Mouse (Mus musculus) frontal cortex, adult 2 months (tissue): Measurements from ENCODE around the gene Cox8a. TPM values are rescaled to one million over a fixed set of nuclear protein-coding genes. Genes with fewer than 3 reads are reported as not detected.

Experiments
- DNase-seq, 2 experiments: peaks; one replicate each; pipeline ENCODE4 v3.0.0; 2022; ENCODE audit warnings: low spot score in 1 of 2; ENCODE audit errors: extremely low spot score in 1 of 2
- polyA plus RNA-seq: library from polyadenylated mRNA; depleted of rRNA; stranded (reverse); fragments of >200 nt; gene quantifications from 2 replicates; pipeline ENCODE4 v1.2.3, GENCODE M21; 2012

Cox8a gene
- polyA plus RNA-seq, 1 experiment, result 1,156 TPM

DNA sequence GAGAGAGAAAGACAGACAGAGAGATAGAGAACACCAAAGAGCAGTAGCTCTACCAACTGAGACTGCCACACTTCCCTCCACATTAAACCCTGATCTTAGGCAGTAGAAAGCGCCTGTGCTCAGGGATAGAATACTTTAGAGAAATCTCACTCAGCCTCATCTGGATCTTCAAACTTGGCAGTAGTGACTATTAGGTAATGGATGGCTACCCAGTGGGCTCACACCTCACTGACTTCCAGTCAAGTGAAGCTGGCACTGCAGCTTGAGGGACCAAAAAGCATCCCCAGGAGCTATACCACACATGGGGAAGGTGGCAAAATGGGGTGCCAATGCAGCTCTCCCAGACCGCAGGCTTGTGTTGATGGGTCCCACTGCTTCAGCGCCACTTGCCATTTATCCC, 6.8 kb upstream of the Cox8a start:
- DNase-seq, result no peak

GRCm38 (mm10) chr19:7223488-7223887, 6.1 kb upstream of the Cox8a start:
- DNase-seq, result no peak

- no peak for DNase-seq
These were observed 4.8 kb upstream of the Cox8a start for GRCm38 (mm10) chr19:7222196-7222595.

- no peak for DNase-seq
These were observed 1.3 kb upstream of the Cox8a start for GRCm38 (mm10) chr19:7218753-7219152.

DNA sequence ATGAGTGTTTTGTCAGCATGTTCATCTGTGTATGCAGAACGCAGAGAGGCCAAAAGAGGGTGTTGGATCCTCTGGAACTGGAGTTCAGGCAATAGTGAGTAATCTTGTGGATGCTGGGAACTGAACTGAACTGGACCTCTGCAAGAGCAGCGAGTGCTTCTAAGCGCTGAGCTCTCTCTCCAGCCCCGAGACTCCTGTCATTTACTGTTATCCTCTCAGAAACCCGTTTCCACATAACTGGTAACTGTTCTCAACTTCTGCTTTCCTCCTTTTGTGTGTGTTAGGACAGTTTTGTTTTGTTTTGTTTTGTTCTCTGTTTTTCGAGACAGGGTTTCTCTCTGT, 481 bp upstream of the Cox8a start:
- DNase-seq, result no peak

GRCm38 (mm10) chr19:7214484-7214883, 2.9 kb downstream of the Cox8a start:
- no peak for DNase-seq

DNA sequence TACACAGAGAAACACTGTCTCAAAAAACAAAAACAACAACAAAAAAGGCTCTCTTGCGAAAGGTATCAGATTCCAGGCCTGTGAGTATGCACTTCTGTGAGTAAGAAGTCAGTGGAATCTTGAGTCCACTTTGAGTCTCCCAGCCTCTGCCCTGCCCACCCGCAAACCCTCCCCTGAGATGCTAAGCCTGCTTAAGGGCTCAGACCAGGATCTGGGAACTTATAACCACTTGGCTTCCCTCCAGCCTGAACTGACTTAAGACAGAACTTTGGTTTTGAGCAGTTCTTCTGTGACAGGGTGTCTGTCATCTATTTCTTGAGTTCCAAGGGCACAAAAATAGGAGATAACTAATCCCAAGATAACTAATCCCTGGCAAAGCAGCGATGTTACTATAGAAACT, 4.4 kb downstream of the Cox8a start:
- DNase-seq, result no peak

DNA sequence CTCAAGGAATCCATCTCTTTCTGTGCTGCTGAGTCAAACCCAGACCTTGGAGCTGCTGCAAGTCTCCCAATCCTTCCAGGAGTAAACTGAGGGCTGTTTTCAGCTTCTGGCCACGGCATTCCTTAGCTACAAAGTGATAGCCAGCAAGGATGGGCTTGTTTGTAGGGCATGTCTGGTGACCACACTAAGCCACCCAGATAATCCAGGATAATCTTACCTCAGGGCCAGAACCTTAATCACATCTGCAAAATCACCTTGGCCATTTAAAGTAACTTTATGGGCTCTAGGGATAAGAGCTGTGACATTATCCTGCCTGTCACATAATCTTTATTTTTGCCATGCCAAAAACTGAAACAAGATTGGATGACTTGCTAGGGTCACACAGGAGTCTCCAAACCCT, 5.2 kb downstream of the Cox8a start:
- no peak for DNase-seq

GRCm38 (mm10) chr19:7209907-7210646, 7.3 kb downstream of the Cox8a start:
- DNase-seq, result no peak

GRCm38 (mm10) chr19:7205753-7206736, 11.4 kb downstream of the Cox8a start, which contains the start of gene Otub1:
Gene Otub1, minus strand, starts transcription at chr19:7206316.
- peak; percentile 90 to 95 for DNase-seq

DNA sequence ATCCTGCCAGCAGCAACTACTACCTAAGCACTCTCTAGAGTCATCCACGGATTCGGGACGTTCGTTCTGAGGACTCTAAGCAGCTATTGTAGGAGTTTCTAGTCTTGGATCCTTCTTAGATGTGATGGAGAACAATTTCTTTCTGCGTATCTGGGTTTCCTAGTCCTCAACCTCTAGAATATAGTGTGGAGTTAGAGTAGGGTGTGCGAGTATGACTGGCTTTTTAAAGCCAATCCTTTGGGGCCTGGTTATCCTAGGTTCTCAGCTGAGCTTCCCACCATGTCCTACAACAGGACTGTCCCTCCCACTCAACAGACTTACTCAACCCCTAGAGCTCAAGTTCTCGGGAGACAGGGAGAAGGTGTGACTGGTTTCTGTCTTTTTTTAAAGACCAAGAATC, 12.1 kb downstream of the Cox8a start:
- DNase-seq, result no peak

DNA sequence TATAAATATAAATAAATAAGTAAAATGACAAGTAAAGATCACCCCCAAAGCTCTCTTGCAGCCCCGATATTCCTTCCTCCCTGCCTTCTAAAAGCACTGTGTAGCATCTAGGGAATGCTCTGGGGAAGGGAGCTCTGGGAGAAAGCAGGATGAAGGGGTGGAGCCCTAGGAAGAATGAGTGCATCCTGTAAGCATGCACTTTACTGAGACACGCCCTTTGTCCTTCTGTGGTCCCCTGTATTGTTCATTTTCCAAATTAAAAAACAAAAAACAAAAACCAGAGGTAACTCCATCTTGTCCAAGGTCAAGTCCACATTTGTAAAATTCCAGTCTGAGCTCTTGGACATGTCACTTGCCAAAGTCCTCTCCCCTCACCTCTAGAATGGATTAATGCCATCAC, 12.5 kb downstream of the Cox8a start:
- DNase-seq, result no peak

DNA sequence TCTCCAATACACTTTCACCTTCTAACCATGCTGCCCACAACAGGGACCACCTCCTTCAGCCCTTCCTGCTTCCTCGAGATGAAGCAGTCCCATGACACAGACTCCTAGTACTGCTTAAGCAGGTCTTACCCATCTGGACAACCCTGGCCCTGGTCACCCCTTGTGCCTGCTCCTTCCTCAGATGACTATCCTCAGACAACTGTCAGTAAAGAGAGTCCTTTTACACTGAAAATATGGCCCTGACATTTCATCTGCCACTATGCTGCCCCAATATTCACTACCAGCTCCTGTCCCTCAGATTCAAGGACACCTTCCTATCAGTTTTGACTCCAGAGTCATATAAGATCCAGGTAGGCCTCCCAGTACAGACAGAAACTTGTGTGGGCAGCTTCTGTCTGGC, 17.0 kb downstream of the Cox8a start:
- DNase-seq, result no peak

DNA sequence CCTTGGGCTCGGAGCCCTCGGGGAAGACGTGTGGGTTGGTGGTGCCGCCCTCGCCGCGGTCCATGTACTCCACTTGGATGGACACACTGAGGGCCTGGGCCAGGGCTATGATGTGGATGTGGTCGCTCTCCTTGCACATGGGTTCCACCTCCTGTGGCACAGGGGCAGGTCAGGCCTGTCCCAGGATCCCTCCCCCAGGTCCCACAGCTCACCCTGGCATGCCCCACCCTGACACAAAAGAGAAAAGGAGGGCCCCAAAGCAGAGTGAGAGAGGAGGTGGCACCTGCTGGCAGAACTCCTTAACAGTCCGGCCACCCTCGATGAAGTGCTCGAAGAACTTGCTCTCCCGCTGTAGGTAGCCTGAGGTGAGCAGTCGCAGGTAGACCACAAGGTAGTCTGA, 18.3 kb downstream of the Cox8a start:
- DNase-seq, result no peak

DNA sequence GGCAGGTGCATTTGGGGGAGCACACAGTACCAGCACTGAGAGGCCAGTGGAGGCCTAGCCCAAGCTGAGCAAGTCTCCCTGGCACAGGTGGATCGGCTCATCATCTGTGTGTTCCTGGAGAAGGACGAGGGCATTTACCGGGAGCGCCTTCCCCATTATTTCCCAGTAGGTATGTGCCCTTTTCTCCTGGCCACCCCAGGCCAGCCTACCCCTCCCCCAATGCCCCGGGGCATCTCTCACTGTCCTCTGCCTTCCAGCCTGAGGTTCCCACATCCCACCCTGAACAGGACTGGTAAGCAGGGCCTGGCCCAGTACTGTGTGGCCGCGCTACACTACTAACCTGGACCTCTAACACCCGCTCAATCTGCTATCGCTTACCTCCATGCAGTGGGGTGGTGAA, 20.0 kb downstream of the Cox8a start:
- DNase-seq, result no peak

GRCm38 (mm10) chr19:7196741-7197270, 20.6 kb downstream of the Cox8a start:
- no peak for DNase-seq

- DNase-seq, result peak in 1 of 2 experiments; percentile 75
These were observed 21.3 kb downstream of the Cox8a start for GRCm38 (mm10) chr19:7195900-7196728.

GRCm38 (mm10) chr19:7192561-7192967, 24.9 kb downstream of the Cox8a start:
- DNase-seq, result no peak

GRCm38 (mm10) chr19:7191639-7192038, 25.8 kb downstream of the Cox8a start:
- DNase-seq, result no peak

DNA sequence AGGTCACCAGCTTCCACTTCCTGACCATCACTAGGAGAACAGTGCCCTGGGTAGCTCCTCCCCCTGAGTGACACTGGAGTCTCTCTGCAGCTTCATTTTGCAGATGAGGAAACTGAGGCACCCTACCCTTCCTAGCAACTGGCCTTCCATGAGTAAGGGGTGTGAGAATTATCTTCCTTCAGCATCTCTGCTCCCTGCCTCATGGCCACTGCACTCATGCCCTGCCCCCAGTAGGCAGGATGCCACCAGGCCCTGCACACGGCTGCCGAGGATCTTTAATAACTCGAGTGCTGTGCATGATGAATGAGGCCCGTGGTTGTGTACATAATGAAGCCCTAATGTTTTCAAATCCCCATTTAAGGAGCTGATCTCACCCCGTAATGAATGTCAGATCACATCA, 26.4 kb downstream of the Cox8a start:
- no peak for DNase-seq

DNA sequence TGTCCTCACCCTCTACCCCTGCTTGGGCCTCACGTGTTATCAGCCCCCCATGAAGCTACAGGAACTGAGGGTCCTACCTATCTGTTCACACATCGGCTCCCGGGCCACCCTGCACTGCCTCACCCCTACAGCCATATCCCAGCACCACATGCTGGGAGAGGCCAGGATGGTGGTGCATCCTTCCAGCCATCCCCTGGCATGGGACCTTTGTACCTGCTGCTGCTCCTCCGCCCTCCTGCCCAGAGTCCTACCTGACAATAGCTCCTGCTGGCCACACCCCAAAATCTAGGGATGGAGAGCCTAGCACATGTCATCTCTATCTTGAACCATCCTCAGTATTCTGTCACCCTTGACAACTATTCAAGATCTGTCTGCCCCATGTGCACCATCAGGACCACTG, 28.4 kb downstream of the Cox8a start:
- DNase-seq, result no peak
